Mouse (Mus musculus) hindbrain, embryonic 11.5 days (tissue): ENCODE results near the gene Ablim1. TPM values are rescaled to one million over a fixed set of nuclear protein-coding genes. Genes with fewer than 3 reads are reported as not detected.

ENCODE experiments used
- ATAC-seq: fragments of 200-750 bp; cut with Nextera tagmentation; 2 replicates; pipeline ENCODE4 v1.8.0; 2017; ENCODE audit warnings: mild to moderate bottlenecking, moderate TSS enrichment, moderate library complexity; ENCODE audit not compliant: low FRiP score
- DNase-seq: peaks from one replicate; pipeline ENCODE4 v3.0.0-alpha.2; 2015; ENCODE audit warnings: low spot score
- H3K27ac ChIP-seq: fragments of 300-500 bp; sonication (generic); 2 replicates; pipeline ENCODE4 v1.5.1; 2014; ENCODE audit warnings: mild to moderate bottlenecking, low read depth, low read length
- H3K27me3 ChIP-seq: fragments of 300-500 bp; sonication (generic); 2 replicates; pipeline ENCODE4 v1.6.1; 2014; ENCODE audit warnings: mild to moderate bottlenecking, low read length, moderate library complexity, mixed read lengths; ENCODE audit not compliant: control insufficient read depth, insufficient read depth
- H3K36me3 ChIP-seq: fragments of 300-500 bp; sonication (generic); 2 replicates; pipeline ENCODE4 v1.6.1; 2014; ENCODE audit warnings: mild to moderate bottlenecking, low read length, moderate library complexity, mixed read lengths; ENCODE audit not compliant: control insufficient read depth, insufficient read depth
- H3K4me1 ChIP-seq: fragments of 300-500 bp; sonication (generic); replicated peaks from 2 replicates; pipeline ENCODE4 v1.6.1; 2014; ENCODE audit warnings: low read length, mixed read lengths; ENCODE audit not compliant: control insufficient read depth, insufficient read depth
- H3K4me2 ChIP-seq: fragments of 300-500 bp; sonication (generic); replicated peaks from 2 replicates; pipeline ENCODE4 v1.6.1; 2014; ENCODE audit warnings: mild to moderate bottlenecking, low read depth, low read length
- H3K4me3 ChIP-seq: fragments of 300-500 bp; sonication (generic); 2 replicates; pipeline ENCODE4 v1.5.1; 2014; ENCODE audit warnings: low read depth, low read length
- H3K9ac ChIP-seq: fragments of 300-500 bp; sonication (generic); 2 replicates; pipeline ENCODE4 v1.6.1; 2014; ENCODE audit warnings: low read depth, low read length
- H3K9me3 ChIP-seq: fragments of 300-500 bp; sonication (generic); 2 replicates; pipeline ENCODE4 v1.6.1; 2016; ENCODE audit warnings: low read length; ENCODE audit not compliant: control insufficient read depth
- WGBS: fragments of 180-500 bp; shearing (Covaris S2); extraction: QIAGEN DNeasy Blood & Tissue Kit; methylation state at CpG from one replicate; pipeline ENCODE4 v1.1.7; 2014; 5-methylcytosine and 5-hydroxymethylcytosine counted together
- polyA plus RNA-seq: library from polyadenylated mRNA; unstranded; fragments of >200 nt; fragmentation: Nextera tagmentation; extraction: Ambion mirVana; gene quantifications from 2 replicates; pipeline ENCODE4 v1.2.1, GENCODE M21; 2014

Gene Ablim1
- polyA plus RNA-seq, 1 experiment from 2014 or later, result 18.6 TPM

- DNase-seq, result no peak
- H3K36me3 ChIP-seq, result no peaks in the 10 kb centered on the region
- H3K27ac ChIP-seq, result no peak overlapping the region
- H3K4me1 ChIP-seq, result no peaks in the 10 kb centered on the region
- no peaks in the 10 kb centered on the region for H3K9me3 ChIP-seq
- 39% methylated on average over 19 of the region's 19 CpGs for WGBS
- no peak for ATAC-seq
- no peaks in the 10 kb centered on the region for H3K27me3 ChIP-seq
- no peak overlapping the region for H3K9ac ChIP-seq
- H3K4me2 ChIP-seq, result no peak overlapping the region
- no peak overlapping the region for H3K4me3 ChIP-seq
Observed at GRCm38 (mm10) chr19:57059018-57059580, 255.6 kb downstream of the Ablim1 start.

- H3K27me3 ChIP-seq, result no peaks in the 10 kb centered on the region
- DNase-seq (no peak), ATAC-seq (no peak)
- no peak overlapping the region for H3K4me3 ChIP-seq
- no peaks in the 10 kb centered on the region for H3K9me3 ChIP-seq
- no peak overlapping the region for H3K27ac ChIP-seq
- WGBS, result 92% methylated on average over 2 of the region's 2 CpGs
- no peaks in the 10 kb centered on the region for H3K36me3 ChIP-seq
- no peak overlapping the region for H3K4me2 ChIP-seq
- no peaks in the 10 kb centered on the region for H3K4me1 ChIP-seq
- no peak overlapping the region for H3K9ac ChIP-seq
Observed at GRCm38 (mm10) chr19:57057568-57057967, 257.2 kb downstream of the Ablim1 start.

- Histone ChIP-seq H3K27me3 (no peaks in the 10 kb centered on the region), H3K4me1 (no peaks in the 10 kb centered on the region), H3K9ac (no peak overlapping the region), H3K9me3 (no peaks in the 10 kb centered on the region), H3K4me2 (no peak overlapping the region), H3K27ac (no peak overlapping the region), H3K36me3 (no peaks in the 10 kb centered on the region), H3K4me3 (no peak overlapping the region)
- no peak for DNase-seq
- no peak for ATAC-seq
- 91% methylated on average over 16 of the region's 16 CpGs for WGBS
Observed at GRCm38 (mm10) chr19:57055215-57056120, 259.3 kb downstream of the Ablim1 start.

- Histone ChIP-seq H3K4me3 (no peak overlapping the region), H3K27ac (no peak overlapping the region), H3K4me2 (no peak overlapping the region), H3K36me3 (no peaks in the 10 kb centered on the region), H3K9ac (no peak overlapping the region), H3K4me1 (no peaks in the 10 kb centered on the region), H3K27me3 (no peaks in the 10 kb centered on the region), H3K9me3 (no peaks in the 10 kb centered on the region)
- DNase-seq, result no peak
- WGBS, result 85% methylated on average over 8 of the region's 8 CpGs
- ATAC-seq, result no peak
Observed at GRCm38 (mm10) chr19:57052959-57053358, 261.8 kb downstream of the Ablim1 start.

- Histone ChIP-seq H3K27me3 (no peaks in the 10 kb centered on the region), H3K4me3 (no peak overlapping the region), H3K27ac (no peak overlapping the region), H3K4me1 (no peaks in the 10 kb centered on the region), H3K9ac (no peak overlapping the region), H3K9me3 (no peaks in the 10 kb centered on the region), H3K36me3 (no peaks in the 10 kb centered on the region), H3K4me2 (no peak overlapping the region)
- 95% methylated on average over 7 of the region's 7 CpGs for WGBS
- DNase-seq (no peak), ATAC-seq (no peak)
Observed at GRCm38 (mm10) chr19:57052016-57052415, 262.7 kb downstream of the Ablim1 start.

DNA sequence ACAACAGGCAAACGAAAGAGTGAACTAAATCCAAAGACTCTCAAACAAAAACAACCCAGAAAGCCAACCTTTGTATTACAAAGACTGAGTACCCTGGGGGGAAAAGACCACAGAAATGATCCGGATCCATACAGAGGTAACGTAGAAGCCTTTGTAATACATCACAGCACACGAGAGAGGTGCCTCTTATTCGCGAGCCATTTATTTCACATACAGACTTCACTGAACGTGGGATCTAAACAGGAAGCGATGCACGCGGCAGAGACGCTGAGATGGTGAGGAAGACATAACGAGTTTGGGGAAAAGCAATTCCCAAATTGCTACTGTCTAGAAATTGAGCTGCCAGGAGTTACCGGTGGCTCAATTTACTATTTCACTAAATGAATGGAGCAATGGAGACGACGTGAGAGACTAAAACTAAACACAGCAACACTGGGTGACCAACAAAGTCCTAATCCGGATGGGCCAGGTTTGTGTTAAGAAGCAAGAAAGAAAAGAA, 265.1 kb downstream of the Ablim1 start:
- ATAC-seq (no peak), DNase-seq (no peak)
- Histone ChIP-seq H3K4me3 (no peak overlapping the region), H3K4me2 (no peak overlapping the region), H3K9me3 (no peaks in the 10 kb centered on the region), H3K27me3 (no peaks in the 10 kb centered on the region), H3K9ac (no peak overlapping the region), H3K4me1 (no peaks in the 10 kb centered on the region), H3K27ac (no peak overlapping the region), H3K36me3 (no peaks in the 10 kb centered on the region)
- WGBS, result 67% methylated on average over 16 of the region's 16 CpGs

DNA sequence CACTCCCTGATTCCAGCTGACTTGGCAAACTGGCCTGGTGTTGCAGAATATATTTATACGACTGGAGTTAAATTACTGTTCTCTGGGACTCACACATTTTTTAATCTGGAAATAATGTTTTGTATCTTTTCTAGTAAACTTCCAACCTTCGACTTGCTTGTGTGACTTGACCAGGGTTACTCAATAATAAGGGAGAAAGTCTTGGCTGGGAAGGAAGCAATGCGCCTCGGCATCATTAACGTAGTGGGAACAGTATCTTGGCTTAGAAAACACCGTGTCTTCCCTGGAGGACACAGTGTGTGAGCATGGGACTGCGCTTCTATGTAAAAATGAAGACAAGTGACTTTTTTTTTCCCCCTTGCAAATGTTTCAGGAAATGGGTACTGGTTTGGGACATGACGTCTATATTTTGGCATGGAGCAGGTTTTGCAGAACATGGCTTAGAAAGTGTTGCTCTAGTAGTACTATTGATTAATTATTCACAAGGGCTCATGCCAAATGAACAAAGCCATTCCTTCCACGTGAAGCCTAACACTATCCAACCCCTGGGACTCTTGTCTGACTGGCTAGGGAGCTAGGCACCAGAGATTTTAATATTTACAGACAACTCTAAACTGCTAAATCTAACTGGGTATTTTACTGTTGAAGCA, 266.9 kb downstream of the Ablim1 start:
- Histone ChIP-seq H3K4me1 (no peaks in the 10 kb centered on the region), H3K27ac (no peak overlapping the region), H3K27me3 (no peaks in the 10 kb centered on the region), H3K9me3 (no peaks in the 10 kb centered on the region), H3K4me2 (no peak overlapping the region), H3K36me3 (no peaks in the 10 kb centered on the region), H3K9ac (no peak overlapping the region), H3K4me3 (no peak overlapping the region)
- DNase-seq (no peak), ATAC-seq (no peak)
- 83% methylated on average over 9 of the region's 9 CpGs for WGBS

DNA sequence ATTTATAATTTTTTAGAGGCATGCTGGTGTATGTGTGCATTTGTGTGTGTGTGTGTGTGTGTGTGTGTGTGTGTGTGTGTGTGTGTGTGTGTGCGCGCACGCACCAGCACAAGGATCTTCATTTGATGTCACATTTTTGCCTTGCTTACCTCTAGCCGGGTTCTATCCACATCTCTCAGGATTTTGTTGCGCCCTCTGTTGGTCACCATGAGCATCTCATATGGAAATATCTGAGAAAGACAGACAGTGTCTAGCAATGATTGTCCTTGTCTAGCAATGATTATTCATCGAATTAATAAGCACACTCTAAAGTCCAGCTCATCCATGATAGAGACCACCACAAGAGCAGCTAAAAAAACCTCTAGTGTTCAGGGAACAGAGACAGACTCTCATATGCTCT, 275.5 kb downstream of the Ablim1 start:
- Histone ChIP-seq H3K4me3 (no peak overlapping the region), H3K9ac (no peak overlapping the region), H3K27ac (no peak overlapping the region), H3K9me3 (no peaks in the 10 kb centered on the region), H3K4me1 (no peaks in the 10 kb centered on the region), H3K27me3 (no peaks in the 10 kb centered on the region), H3K36me3 (no peaks in the 10 kb centered on the region), H3K4me2 (no peak overlapping the region)
- 76% methylated on average over 6 of the region's 6 CpGs for WGBS
- DNase-seq, result peak; percentile 66
- no peak for ATAC-seq
